Mouse (Mus musculus) heart, embryonic 12.5 days (tissue): ENCODE measurements around the gene Gm7073. TPM values are rescaled to one million over a fixed set of nuclear protein-coding genes. Genes with fewer than 3 reads are reported as not detected.
A peak's percentile ranks its signal among the peaks of the same experiment; 100 is the strongest.

ENCODE experiments used
- microRNA counts: library from miRNA; unstranded; fragments of <30 nt; microRNA quantifications from one replicate; lab custom pipeline; 2017
- microRNA-seq: library from miRNA; unstranded; fragments of <30 nt; microRNA quantifications from one replicate; pipeline ENCODE4, GENCODE M21; 2017
- polyA plus RNA-seq: library from polyadenylated mRNA; unstranded; fragments of >200 nt; fragmentation: Nextera tagmentation; extraction: Ambion mirVana; gene quantifications from 2 replicates; pipeline ENCODE4 v1.2.1, GENCODE M21; 2016

Gene Gm7073
- polyA plus RNA-seq, 1 experiment from 2014 or later: not detected

MicroRNAs encoded within 50 kb of the gene (microRNA counts, 519-probe panel; counts per million panel counts)
- microRNA mmu-miR-505 (lab: Ali Mortazavi, UCI): not detected

Small RNAs within 50 kb of the gene (microRNA-seq; reads per million reads assigned to microRNA genes)
- 104 reads per million, percentile 53 among the genes with 10 or more reads in this experiment for gene Mir505

Other genes starting within 250 kb of the Gm7073 start
- gene Atp11c, start 53.4 kb upstream of the Gm7073 start, polyA plus RNA-seq: 5.9 and 6.3 TPM in 2 replicates